ENCODE assay signal across 27 mouse cellular contexts in genomic region chr4:87332968-87333367, GRCm38 (mm10).
DNase-seq lines count a peak whose midpoint lies in the region; ATAC-seq and TF ChIP-seq lines count a peak whose summit lies in the region.
"Had no signal": no experiment of that assay in that cellular context is flagged by ENCODE, and none has a peak within 500 bp of the region (broad histone marks: within the 10 kb centered on the region; RNA-seq: fewer than 3 reads in every experiment).

No protein-coding gene starts in this region.

- no peak overlapping the region for H3K4me2 ChIP-seq in hindbrain, postnatal 0 days (ENCODE audit: low read depth, low read length)
- no peak overlapping the region for H3K4me2 ChIP-seq in hindbrain, embryonic 16.5 days (ENCODE audit: low read length)
- H3K4me2 ChIP-seq in midbrain, postnatal 0 days (ENCODE audit: low read depth, low read length, poor library complexity, severe bottlenecking), result no peak overlapping the region
- no peak overlapping the region for H3K4me2 ChIP-seq in midbrain, embryonic 11.5 days
- H3K4me2 ChIP-seq in neural tube, embryonic 15.5 days, result no peak overlapping the region
- H3K4me2 ChIP-seq: embryonic facial prominence, embryonic 13.5 days; forebrain, embryonic 12.5 days; forebrain, embryonic 15.5 days; heart, embryonic 13.5 days; hindbrain, embryonic 13.5 days had no signal

- no peaks in the 10 kb centered on the region for H3K9me3 ChIP-seq in hindbrain, postnatal 0 days (ENCODE audit: low read length)
- no peaks in the 10 kb centered on the region for H3K9me3 ChIP-seq in hindbrain, embryonic 16.5 days (ENCODE audit: control insufficient read depth, low read length)
- H3K9me3 ChIP-seq in midbrain, postnatal 0 days (ENCODE audit: low read length), result no peaks in the 10 kb centered on the region
- no peaks in the 10 kb centered on the region for H3K9me3 ChIP-seq in midbrain, embryonic 11.5 days (ENCODE audit: control insufficient read depth, low read length)
- no peaks in the 10 kb centered on the region for H3K9me3 ChIP-seq in neural tube, embryonic 15.5 days (replicated peaks)
- H3K9me3 ChIP-seq: embryonic facial prominence, embryonic 10.5 days; embryonic facial prominence, embryonic 13.5 days; forebrain, embryonic 12.5 days; forebrain, embryonic 15.5 days; heart, embryonic 13.5 days; hindbrain, embryonic 10.5 days; hindbrain, embryonic 13.5 days had no signal

- H3K36me3 ChIP-seq in hindbrain, postnatal 0 days (ENCODE audit: insufficient read depth, low read length), result no peaks in the 10 kb centered on the region
- H3K36me3 ChIP-seq in hindbrain, embryonic 16.5 days (ENCODE audit: control insufficient read depth, insufficient read depth, low read length), result no peaks in the 10 kb centered on the region
- no peaks in the 10 kb centered on the region for H3K36me3 ChIP-seq in midbrain, postnatal 0 days (ENCODE audit: insufficient read depth, low read length)
- no peaks in the 10 kb centered on the region for H3K36me3 ChIP-seq in midbrain, embryonic 11.5 days (ENCODE audit: control insufficient read depth, insufficient read depth, low read length)
- no peaks in the 10 kb centered on the region for H3K36me3 ChIP-seq in neural tube, embryonic 15.5 days
- H3K36me3 ChIP-seq: embryonic facial prominence, embryonic 10.5 days; embryonic facial prominence, embryonic 13.5 days; forebrain, embryonic 12.5 days; forebrain, embryonic 15.5 days; heart, embryonic 13.5 days; hindbrain, embryonic 10.5 days; hindbrain, embryonic 13.5 days had no signal

- ATAC-seq in frontal cortex, adult (ENCODE audit: low TSS enrichment), result peak; percentile 75
- ATAC-seq in hindbrain, postnatal 0 days, result no peak
- no peak for ATAC-seq in hindbrain, embryonic 16.5 days
- no peak for ATAC-seq in midbrain, postnatal 0 days (ENCODE audit: low FRiP score)
- ATAC-seq in midbrain, embryonic 11.5 days (ENCODE audit: low FRiP score), result no peak
- ATAC-seq in neural tube, embryonic 15.5 days (ENCODE audit: low FRiP score), result no peak
- ATAC-seq: activated CD4-positive, CD25-positive, alpha-beta regulatory T cell, adult 4 months; forebrain, embryonic 15.5 days had no signal

- DNase-seq in frontal cortex, postnatal 14 days (ENCODE audit: low spot score in 2 of 2), result no peak
- DNase-seq in hindbrain, postnatal 0 days (ENCODE audit: low spot score), result peak; percentile 35
- peak; percentile 42 for DNase-seq in midbrain, postnatal 0 days (ENCODE audit: low spot score)
- no peak for DNase-seq in midbrain, embryonic 11.5 days (ENCODE audit: low spot score, missing footprints)
- no peak for DNase-seq in embryo, embryonic 9.5 days (ENCODE audit: extremely low spot score)
- DNase-seq: adrenal gland, adult 8-10 months; adrenal gland, postnatal 25 days; cerebellum, adult 11 months; cerebellum, adult 2 months; cerebellum, adult 9-11 months; cerebellum, postnatal 25 days; gastrocnemius, adult 2 months; gastrocnemius, postnatal 14 days; heart, adult 11 months; heart, postnatal 36 days had no signal

- WGBS in hindbrain, postnatal 0 days, result 55% methylated on average over 2 of the region's 2 CpGs
- WGBS in hindbrain, embryonic 16.5 days, result 58% methylated on average over 2 of the region's 2 CpGs
- WGBS in midbrain, postnatal 0 days, result 69% methylated on average over 2 of the region's 2 CpGs
- 81% methylated on average over 2 of the region's 2 CpGs for WGBS in midbrain, embryonic 11.5 days
- WGBS in neural tube, embryonic 15.5 days, result 37% methylated on average over 2 of the region's 2 CpGs

- no peak overlapping the region for H3K4me3 ChIP-seq in hindbrain, postnatal 0 days (ENCODE audit: low read length)
- H3K4me3 ChIP-seq in hindbrain, embryonic 16.5 days (ENCODE audit: low read length), result no peak overlapping the region
- no peak overlapping the region for H3K4me3 ChIP-seq in midbrain, postnatal 0 days (ENCODE audit: low read depth, low read length)
- no peak overlapping the region for H3K4me3 ChIP-seq in midbrain, embryonic 11.5 days (ENCODE audit: low read depth, low read length)
- no peak overlapping the region for H3K4me3 ChIP-seq in neural tube, embryonic 15.5 days (replicated peaks)
- H3K4me3 ChIP-seq: embryonic facial prominence, embryonic 10.5 days; embryonic facial prominence, embryonic 13.5 days; erythroblast, embryonic 14.5 days; forebrain, embryonic 12.5 days; forebrain, embryonic 15.5 days; gastrocnemius, adult 2 months; heart, embryonic 13.5 days; hindbrain, embryonic 10.5 days; hindbrain, embryonic 13.5 days had no signal

- H3K9ac ChIP-seq in hindbrain, postnatal 0 days (replicated peaks; ENCODE audit: low read length), result no peak overlapping the region
- H3K9ac ChIP-seq in hindbrain, embryonic 16.5 days (ENCODE audit: low read depth, low read length), result no peak overlapping the region
- H3K9ac ChIP-seq in midbrain, postnatal 0 days (replicated peaks; ENCODE audit: low read length, poor library complexity, severe bottlenecking), result no peak overlapping the region
- H3K9ac ChIP-seq in midbrain, embryonic 11.5 days (ENCODE audit: low read length), result no peak overlapping the region
- no peak overlapping the region for H3K9ac ChIP-seq in neural tube, embryonic 15.5 days (replicated peaks)
- H3K9ac ChIP-seq: embryonic facial prominence, embryonic 13.5 days; forebrain, embryonic 12.5 days; forebrain, embryonic 15.5 days; heart, embryonic 13.5 days; hindbrain, embryonic 13.5 days had no signal

- H3K27me3 ChIP-seq in hindbrain, postnatal 0 days (ENCODE audit: insufficient read depth, low read length), result no peaks in the 10 kb centered on the region
- H3K27me3 ChIP-seq in hindbrain, embryonic 16.5 days (replicated peaks; ENCODE audit: control insufficient read depth, insufficient read depth, low read length), result no peaks in the 10 kb centered on the region
- H3K27me3 ChIP-seq in midbrain, postnatal 0 days (ENCODE audit: insufficient read depth, low read length), result no peaks in the 10 kb centered on the region
- no peaks in the 10 kb centered on the region for H3K27me3 ChIP-seq in midbrain, embryonic 11.5 days (ENCODE audit: control insufficient read depth, insufficient read depth, low read length)
- H3K27me3 ChIP-seq in neural tube, embryonic 15.5 days (replicated peaks), result no peaks in the 10 kb centered on the region
- H3K27me3 ChIP-seq: embryonic facial prominence, embryonic 13.5 days; forebrain, embryonic 12.5 days; forebrain, embryonic 15.5 days; heart, embryonic 13.5 days; hindbrain, embryonic 13.5 days had no signal

- 0 out of 2 replicates have a peak, but pooled peaks cover 3% of the 10 kb centered on the region for H3K4me1 ChIP-seq in hindbrain, postnatal 0 days (ENCODE audit: insufficient read depth, low read length)
- peaks cover 6% of the 10 kb centered on the region; the same call in 1 of the 2 replicates for H3K4me1 ChIP-seq in hindbrain, embryonic 16.5 days (ENCODE audit: control insufficient read depth, insufficient read depth, low read depth, low read length)
- no peaks in the 10 kb centered on the region for H3K4me1 ChIP-seq in midbrain, postnatal 0 days (ENCODE audit: insufficient read depth, low read length)
- H3K4me1 ChIP-seq in midbrain, embryonic 11.5 days (ENCODE audit: control insufficient read depth, insufficient read depth, low read length), result no peaks in the 10 kb centered on the region
- peaks cover 9% of the 10 kb centered on the region; the same call in 1 of the 2 replicates for H3K4me1 ChIP-seq in neural tube, embryonic 15.5 days
- H3K4me1 ChIP-seq: forebrain, embryonic 12.5 days; forebrain, embryonic 15.5 days had no signal

- no peak for TF ChIP-seq CTCF in hindbrain, postnatal 0 days (IDR thresholded peaks at IDR 0.05; ENCODE audit: low read depth)
- no peak for TF ChIP-seq CTCF in midbrain, postnatal 0 days (IDR thresholded peaks at IDR 0.05)

- no peak overlapping the region for H3K27ac ChIP-seq in hindbrain, postnatal 0 days
- no peak overlapping the region for H3K27ac ChIP-seq in hindbrain, embryonic 16.5 days (ENCODE audit: low read depth, low read length)
- no peak overlapping the region for H3K27ac ChIP-seq in midbrain, postnatal 0 days (ENCODE audit: low read depth, low read length)
- H3K27ac ChIP-seq in midbrain, embryonic 11.5 days (ENCODE audit: low read depth, low read length), result no peak overlapping the region
- peak overlapping the region; percentile 39; the same call in 1 of the 2 replicates for H3K27ac ChIP-seq in neural tube, embryonic 15.5 days (replicated peaks)
- H3K27ac ChIP-seq: embryonic facial prominence, embryonic 10.5 days; embryonic facial prominence, embryonic 13.5 days; forebrain, embryonic 12.5 days; forebrain, embryonic 15.5 days; gastrocnemius, adult 2 months; heart, embryonic 13.5 days; hindbrain, embryonic 10.5 days; hindbrain, embryonic 13.5 days had no signal

Comparison
In these comparisons a context has a peak if more than half of its experiments do, and no peak if none do; other contexts are left out.
1. DNase-seq: peak in hindbrain, postnatal 0 days (single experiment) and midbrain, postnatal 0 days (single experiment); none in frontal cortex, postnatal 14 days (0 of 2), midbrain, embryonic 11.5 days (single experiment) and embryo, embryonic 9.5 days (single experiment).